Mouse (Mus musculus) layer of hippocampus, adult 9-11 months (tissue): ENCODE measurements around the gene Ccdc110.

Experiments used
- DNase-seq: peaks from one replicate; pipeline ENCODE4 v3.0.0; 2022

The Ccdc110 gene

GRCm38 (mm10) chr8:45986665-45987064 is 52.2 kb downstream of the Ccdc110 start:
- DNase-seq = no peak

GRCm38 (mm10) chr8:45988189-45988588 is 53.8 kb downstream of the Ccdc110 start:
- no peak for DNase-seq

- no peak for DNase-seq
These were observed 56.4 kb downstream of the Ccdc110 start for GRCm38 (mm10) chr8:45990631-45991310.
